Mouse (Mus musculus): Measurements from ENCODE around the gene Gnb1l. TPM values are rescaled to one million over a fixed set of nuclear protein-coding genes. Genes with fewer than 3 reads are reported as not detected.

The Gnb1l gene
- total and polyA plus RNA-seq, 2 experiments from 2014 or later, result 2.2 to 8.5 TPM

DNA sequence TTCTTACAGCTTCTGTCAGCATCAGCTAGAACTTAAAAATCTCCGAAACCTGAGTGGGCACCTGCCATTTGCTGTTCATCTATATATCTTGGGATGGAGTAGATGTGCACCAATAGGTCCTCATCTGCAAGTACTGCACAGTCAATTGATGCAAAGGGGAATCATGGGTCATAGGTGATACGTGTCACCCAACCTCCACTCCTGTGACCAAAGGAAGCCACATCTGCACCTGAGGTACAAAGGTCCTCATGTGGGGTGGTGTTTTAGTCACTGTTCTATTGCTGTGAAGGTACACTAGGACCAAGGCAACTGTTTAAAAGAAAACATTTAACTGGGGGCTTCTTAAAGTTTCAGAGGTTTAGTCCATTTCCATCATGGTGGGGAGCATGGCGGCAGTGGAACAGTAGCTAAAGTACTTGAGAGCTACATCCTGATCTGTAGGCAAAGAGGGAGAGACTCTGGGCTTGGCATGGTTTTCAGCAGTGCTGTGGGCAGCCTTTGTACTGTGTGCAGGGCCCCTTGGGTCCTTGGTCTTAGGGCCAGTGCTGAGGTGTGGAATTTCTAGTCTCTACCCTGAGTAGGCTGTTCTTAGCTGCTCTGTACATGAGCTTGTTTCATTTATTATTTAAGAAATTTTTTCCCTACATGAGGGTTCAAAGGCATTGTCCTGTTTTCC, 8.1 kb downstream of the Gnb1l start:
- 91% methylated on average over 3 of the region's 3 CpGs for WGBS
- TF ChIP-seq EP300 (IDR thresholded peaks at IDR 0.05; ENCODE audit: low read depth), result no peak
- TF ChIP-seq CTCF (IDR thresholded peaks at IDR 0.05; ENCODE audit: low read depth), result no peak
- no peak for ATAC-seq (ENCODE audit: insufficient read depth, low read depth)
- H3K36me3 ChIP-seq (replicated peaks; ENCODE audit: control insufficient read depth, insufficient read depth, low read length), result peaks cover under 1% of the 10 kb centered on the region
- H3K27me3 ChIP-seq (ENCODE audit: control insufficient read depth, insufficient read depth, low read length), result no peaks in the 10 kb centered on the region
- H3K9me3 ChIP-seq (replicated peaks; ENCODE audit: control insufficient read depth, low read length), result no peaks in the 10 kb centered on the region
- no peak overlapping the region for H3K4me2 ChIP-seq (ENCODE audit: low read depth, low read length)
- no peaks in the 10 kb centered on the region for H3K4me1 ChIP-seq (ENCODE audit: control insufficient read depth, insufficient read depth)
- no peak for DNase-seq (ENCODE audit: low spot score)
- H3K9ac ChIP-seq (replicated peaks; ENCODE audit: low read depth, low read length), result no peak overlapping the region
- no peak overlapping the region for H3K27ac ChIP-seq (ENCODE audit: low read depth)
- no peak overlapping the region for H3K4me3 ChIP-seq (ENCODE audit: low read depth, low read length)

DNA sequence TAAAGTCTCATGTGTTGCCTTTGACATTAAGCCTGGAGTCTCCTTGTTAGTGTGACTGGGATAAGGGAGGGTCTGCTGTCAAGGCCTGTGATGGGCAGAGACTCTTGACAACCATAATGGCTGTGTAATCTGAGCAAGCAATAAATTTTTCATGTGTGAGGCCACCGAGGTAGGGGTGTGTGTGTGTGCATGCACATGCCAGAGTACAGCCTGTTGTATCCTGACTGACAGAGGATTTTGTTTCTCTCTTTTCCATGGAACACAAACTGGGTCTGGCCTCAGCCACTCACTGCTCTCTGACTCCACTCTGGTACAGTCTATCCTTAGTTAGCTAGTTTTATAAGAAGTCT, 8.7 kb downstream of the Gnb1l start:
- Histone ChIP-seq H3K9me3 (replicated peaks; ENCODE audit: control insufficient read depth, low read length) (no peaks in the 10 kb centered on the region), H3K9ac (replicated peaks; ENCODE audit: low read depth, low read length) (no peak overlapping the region), H3K27ac (ENCODE audit: low read depth) (no peak overlapping the region), H3K27me3 (ENCODE audit: control insufficient read depth, insufficient read depth, low read length) (no peaks in the 10 kb centered on the region), H3K4me3 (ENCODE audit: low read depth, low read length) (no peak overlapping the region), H3K36me3 (replicated peaks; ENCODE audit: control insufficient read depth, insufficient read depth, low read length) (no peaks in the 10 kb centered on the region; the same call in 1 of the 2 replicates), H3K4me1 (ENCODE audit: control insufficient read depth, insufficient read depth) (no peaks in the 10 kb centered on the region), H3K4me2 (ENCODE audit: low read depth, low read length) (no peak overlapping the region)
- TF ChIP-seq EP300 (IDR thresholded peaks at IDR 0.05; ENCODE audit: low read depth), result no peak
- no peak for TF ChIP-seq CTCF (IDR thresholded peaks at IDR 0.05; ENCODE audit: low read depth)
- ATAC-seq (ENCODE audit: insufficient read depth, low read depth) (no peak), DNase-seq (ENCODE audit: low spot score) (no peak)
- WGBS, result 50% methylated on average over 1 of the region's 1 CpGs

DNA sequence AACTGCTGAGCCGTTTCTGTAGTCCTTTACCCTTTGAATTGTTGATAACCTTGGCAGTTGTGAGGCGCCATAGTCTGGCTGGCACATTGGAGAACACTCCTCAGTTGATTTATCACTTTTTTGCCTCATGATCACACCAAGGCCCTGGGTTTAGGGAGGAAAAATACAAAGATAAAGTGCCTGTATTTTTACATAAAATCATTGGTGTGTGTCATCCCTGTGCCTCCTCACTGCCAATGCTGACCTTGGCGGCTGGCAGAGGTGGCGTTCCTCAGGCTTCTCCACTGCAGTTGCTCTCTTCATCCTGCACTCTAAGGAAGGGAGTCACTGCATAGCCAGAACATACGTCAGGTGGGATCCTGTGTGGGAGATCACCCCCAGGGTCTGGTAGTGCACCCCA, 13.2 kb downstream of the Gnb1l start:
- TF ChIP-seq CTCF (IDR thresholded peaks at IDR 0.05; ENCODE audit: low read depth), result no peak
- TF ChIP-seq EP300 (IDR thresholded peaks at IDR 0.05; ENCODE audit: low read depth), result no peak
- no peak overlapping the region for H3K27ac ChIP-seq (ENCODE audit: low read depth)
- no peaks in the 10 kb centered on the region for H3K36me3 ChIP-seq (replicated peaks; ENCODE audit: control insufficient read depth, insufficient read depth, low read length)
- H3K9ac ChIP-seq (replicated peaks; ENCODE audit: low read depth, low read length), result no peak overlapping the region
- DNase-seq (ENCODE audit: low spot score) (no peak), ATAC-seq (ENCODE audit: insufficient read depth, low read depth) (no peak)
- H3K4me1 ChIP-seq (ENCODE audit: control insufficient read depth, insufficient read depth), result no peaks in the 10 kb centered on the region
- H3K4me3 ChIP-seq (ENCODE audit: low read depth, low read length), result no peak overlapping the region
- WGBS, result 80% methylated on average over 5 of the region's 5 CpGs
- no peaks in the 10 kb centered on the region for H3K27me3 ChIP-seq (ENCODE audit: control insufficient read depth, insufficient read depth, low read length)
- H3K4me2 ChIP-seq (ENCODE audit: low read depth, low read length), result no peak overlapping the region
- no peaks in the 10 kb centered on the region for H3K9me3 ChIP-seq (replicated peaks; ENCODE audit: control insufficient read depth, low read length)

DNA sequence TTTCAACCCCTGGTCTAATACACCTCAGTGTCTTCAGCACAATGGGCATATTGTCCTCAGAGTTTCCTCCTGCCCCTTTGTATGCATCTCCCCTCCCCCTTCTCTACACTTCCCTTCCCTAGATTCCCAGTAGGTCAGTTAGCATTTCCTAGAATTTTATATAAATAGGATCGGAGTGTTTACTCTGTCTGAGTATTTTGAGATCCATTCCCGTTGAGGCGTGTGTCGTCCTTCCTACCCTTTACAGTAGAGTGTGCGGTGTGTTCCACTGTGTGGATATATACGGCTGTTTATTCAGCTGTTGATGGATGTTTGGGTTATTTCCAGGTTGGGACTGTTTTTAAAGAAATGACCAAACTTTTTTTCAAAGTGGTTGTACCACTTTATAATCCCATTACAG, 15.0 kb downstream of the Gnb1l start:
- no peaks in the 10 kb centered on the region for H3K27me3 ChIP-seq (ENCODE audit: control insufficient read depth, insufficient read depth, low read length)
- ATAC-seq (ENCODE audit: insufficient read depth, low read depth) (0 out of 2 replicates have a peak, but pooled peaks have one; percentile 8), DNase-seq (ENCODE audit: low spot score) (peak; percentile 15)
- H3K9ac ChIP-seq (replicated peaks; ENCODE audit: low read depth, low read length), result no peak overlapping the region
- H3K4me2 ChIP-seq (ENCODE audit: low read depth, low read length), result no peak overlapping the region
- WGBS, result 41% methylated on average over 6 of the region's 6 CpGs
- TF ChIP-seq EP300 (IDR thresholded peaks at IDR 0.05; ENCODE audit: low read depth) (peak; percentile 55; the same call in 1 of the 2 replicates), CTCF (IDR thresholded peaks at IDR 0.05; ENCODE audit: low read depth) (no peak)
- H3K4me3 ChIP-seq (ENCODE audit: low read depth, low read length), result no peak overlapping the region
- H3K4me1 ChIP-seq (ENCODE audit: control insufficient read depth, insufficient read depth), result no peaks in the 10 kb centered on the region
- no peak overlapping the region for H3K27ac ChIP-seq (ENCODE audit: low read depth)
- H3K9me3 ChIP-seq (replicated peaks; ENCODE audit: control insufficient read depth, low read length), result no peaks in the 10 kb centered on the region
- no peaks in the 10 kb centered on the region for H3K36me3 ChIP-seq (replicated peaks; ENCODE audit: control insufficient read depth, insufficient read depth, low read length)

DNA sequence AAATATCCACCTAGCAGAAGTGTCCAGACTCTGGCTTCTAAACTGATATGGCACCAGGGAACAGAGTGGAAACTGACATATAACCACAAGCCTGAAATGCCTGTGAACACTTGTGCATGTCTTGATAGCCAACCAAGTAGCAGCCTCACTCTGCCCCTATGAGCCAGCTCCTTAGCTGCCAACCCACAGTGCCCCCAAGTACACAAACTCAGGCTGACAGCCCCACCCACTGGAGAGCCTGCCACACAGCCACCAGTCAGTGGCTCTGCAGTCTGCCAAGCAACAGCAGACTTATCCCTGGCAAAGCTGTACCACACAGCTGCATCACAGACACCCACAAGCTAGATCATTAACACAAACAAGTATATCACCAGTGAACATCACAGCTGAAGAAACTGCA, 19.6 kb downstream of the Gnb1l start:
- Histone ChIP-seq H3K4me2 (ENCODE audit: low read depth, low read length) (no peak overlapping the region), H3K27ac (ENCODE audit: low read depth) (no peak overlapping the region), H3K36me3 (replicated peaks; ENCODE audit: control insufficient read depth, insufficient read depth, low read length) (no peaks in the 10 kb centered on the region), H3K4me3 (ENCODE audit: low read depth, low read length) (no peak overlapping the region), H3K4me1 (ENCODE audit: control insufficient read depth, insufficient read depth) (no peaks in the 10 kb centered on the region), H3K9me3 (replicated peaks; ENCODE audit: control insufficient read depth, low read length) (no peaks in the 10 kb centered on the region), H3K27me3 (ENCODE audit: control insufficient read depth, insufficient read depth, low read length) (no peaks in the 10 kb centered on the region), H3K9ac (replicated peaks; ENCODE audit: low read depth, low read length) (no peak overlapping the region)
- TF ChIP-seq CTCF (IDR thresholded peaks at IDR 0.05; ENCODE audit: low read depth) (peak; percentile 51), EP300 (IDR thresholded peaks at IDR 0.05; ENCODE audit: low read depth) (no peak)
- ATAC-seq (ENCODE audit: insufficient read depth, low read depth) (peak; percentile 79), DNase-seq (ENCODE audit: low spot score) (no peak)

Measured in heart, postnatal 0 days (tissue).